Mouse (Mus musculus) embryonic fibroblast, embryonic 13.5 days (primary cell): ENCODE results near the gene Tab1.

Experiments
- CTCF ChIP-seq: IDR thresholded peaks from 2 replicates; pipeline ENCODE4 v1.5.1; 2011; ENCODE audit warnings: mild to moderate bottlenecking, control low read depth, low read length, moderate library complexity, borderline replicate concordance; ENCODE audit not compliant: insufficient read depth
- POLR2A ChIP-seq: IDR thresholded peaks from 2 replicates; pipeline ENCODE4 v1.6.1; 2011; ENCODE audit warnings: low read depth, mild to moderate bottlenecking, control low read depth, low read length, moderate library complexity

- TF ChIP-seq POLR2A (no peak), CTCF (no peak)
Measured at GRCm38 (mm10) chr15:80192847-80193246, 59.9 kb downstream of the Tab1 start.
